Mouse (Mus musculus) heart, adult 11 months (tissue): Measurements from ENCODE around the gene Gpr68.

ENCODE experiments used
- DNase-seq: peaks from one replicate; pipeline ENCODE4 v3.0.0; 2022

The Gpr68 gene

DNA sequence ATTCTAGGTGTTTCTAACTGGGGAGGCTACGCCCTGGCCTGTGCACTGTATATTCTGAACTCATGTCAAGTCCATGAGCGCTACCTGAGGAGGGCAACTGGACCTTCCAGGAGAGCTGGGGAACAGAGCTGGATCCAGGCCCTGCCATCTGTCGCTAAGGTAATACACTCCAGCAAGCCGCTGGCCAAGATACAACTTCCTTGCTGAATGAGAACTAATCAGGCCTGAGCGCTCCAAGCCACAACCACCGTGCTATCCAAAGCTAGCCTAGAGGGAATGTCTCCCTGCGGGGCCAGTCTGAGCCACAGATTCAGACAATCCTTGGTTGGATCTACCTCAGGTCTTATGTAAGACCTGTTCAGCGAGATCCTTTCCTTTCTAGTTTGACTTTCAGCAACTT lies 40.9 kb downstream of the Gpr68 start:
- no peak for DNase-seq

- DNase-seq = no peak
These were observed 42.4 kb downstream of the Gpr68 start for GRCm38 (mm10) chr12:100865509-100866078.

GRCm38 (mm10) chr12:100865072-100865471 lies 42.9 kb downstream of the Gpr68 start:
- DNase-seq = no peak

DNA sequence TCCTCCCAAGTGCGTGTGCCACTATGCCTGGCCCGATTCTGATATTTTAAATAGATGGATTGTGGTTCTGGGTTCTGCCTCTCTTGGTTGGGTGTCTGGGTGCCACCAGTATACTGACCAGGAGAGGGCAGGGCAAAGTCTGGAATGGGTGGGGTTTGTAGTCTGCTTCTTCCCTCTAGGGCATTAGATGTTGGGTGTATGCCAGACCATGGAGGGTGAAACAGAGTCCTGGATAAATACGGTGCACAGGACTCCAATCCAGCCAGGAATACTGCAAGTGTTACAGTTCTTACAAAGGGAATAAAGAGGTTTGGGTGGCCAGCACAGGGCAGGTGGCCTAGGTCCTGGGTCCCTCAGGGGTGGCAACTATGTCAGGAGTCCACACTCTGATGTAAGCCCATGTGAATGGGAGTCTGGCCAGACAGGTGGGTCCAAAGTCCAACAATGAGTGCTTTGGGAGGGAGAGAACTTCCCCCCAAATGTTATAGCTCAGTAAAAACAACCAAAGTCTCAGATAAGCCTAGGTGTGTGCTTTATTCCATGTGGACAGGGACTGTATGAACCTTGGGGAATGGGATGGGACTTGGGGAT lies 45.0 kb downstream of the Gpr68 start:
- no peak for DNase-seq

- DNase-seq = no peak
These were observed 45.7 kb downstream of the Gpr68 start for GRCm38 (mm10) chr12:100862272-100862671.

GRCm38 (mm10) chr12:100857791-100858190 lies 50.2 kb downstream of the Gpr68 start:
- DNase-seq = no peak

DNA sequence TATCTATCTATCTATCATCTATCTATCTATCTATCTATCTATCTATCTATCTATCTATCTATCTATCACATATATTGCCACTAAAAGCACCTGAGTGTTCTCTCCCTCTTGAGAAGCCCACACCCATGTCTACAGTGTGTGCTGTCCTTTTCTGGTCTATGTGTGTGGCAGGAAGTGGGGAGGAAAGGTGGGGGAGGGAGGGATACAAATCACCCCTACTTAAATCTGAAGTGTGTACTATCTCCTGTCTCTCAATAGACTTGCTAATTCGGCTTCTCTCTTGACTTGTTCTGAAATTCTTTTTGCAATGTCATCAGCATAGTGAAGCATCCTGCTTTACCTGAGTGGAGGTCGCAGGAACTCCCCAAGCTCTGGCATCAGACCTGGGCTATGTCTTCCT lies 51.7 kb downstream of the Gpr68 start:
- DNase-seq = no peak

GRCm38 (mm10) chr12:100852370-100852769 lies 55.6 kb downstream of the Gpr68 start:
- DNase-seq = no peak

- peak; percentile 91 for DNase-seq
These were observed 58.4 kb downstream of the Gpr68 start for GRCm38 (mm10) chr12:100849421-100850138.

DNA sequence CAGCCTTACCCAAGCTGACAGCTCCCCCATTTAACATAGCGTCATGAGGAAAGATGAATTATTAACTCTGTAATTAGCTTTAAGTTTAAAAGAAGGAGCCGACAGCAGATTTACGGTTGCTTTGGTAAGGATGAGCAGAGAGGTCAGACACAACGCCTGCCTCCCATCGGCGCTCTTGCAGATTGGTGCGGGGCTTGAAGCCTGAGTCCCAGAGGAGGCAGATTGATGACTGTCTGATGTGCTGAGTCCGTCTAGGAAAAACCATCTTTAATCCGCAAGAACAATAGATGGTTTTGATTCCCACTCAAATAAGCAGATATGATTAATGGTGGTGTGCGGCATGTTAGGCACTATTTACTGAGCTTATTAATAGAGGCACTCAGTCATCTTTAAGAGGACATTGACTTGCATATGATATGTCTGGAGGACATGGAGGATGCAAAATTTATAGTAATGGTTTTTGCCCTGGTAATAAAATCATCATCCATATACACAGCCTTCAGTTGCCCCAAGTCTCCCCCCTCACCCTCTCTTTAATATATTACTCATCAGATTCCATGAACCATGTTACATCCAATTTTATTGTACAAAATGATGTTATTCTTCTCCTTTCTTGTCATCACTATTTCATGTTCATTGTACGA lies 60.4 kb downstream of the Gpr68 start:
- peak; percentile 21 for DNase-seq

DNA sequence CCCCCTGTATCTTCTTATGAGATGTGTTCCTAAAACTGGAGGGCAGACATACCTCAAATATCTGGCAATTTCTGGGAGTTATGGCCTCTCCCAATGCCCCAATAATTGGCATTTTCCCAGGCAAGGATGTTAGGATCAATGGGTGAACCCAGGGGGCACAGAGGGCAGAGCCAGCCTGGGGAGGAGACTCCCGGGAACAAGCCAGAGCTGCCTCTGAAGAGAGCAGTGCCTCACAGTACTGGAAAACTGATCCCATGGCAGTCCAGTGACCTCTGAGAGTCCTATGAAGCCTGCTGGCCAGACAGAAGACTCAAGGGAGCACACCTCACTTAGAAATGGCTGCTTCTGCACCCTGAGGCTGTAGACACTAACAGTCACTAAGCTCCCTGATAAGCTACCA lies 61.4 kb downstream of the Gpr68 start:
- peak; percentile 79 for DNase-seq

DNA sequence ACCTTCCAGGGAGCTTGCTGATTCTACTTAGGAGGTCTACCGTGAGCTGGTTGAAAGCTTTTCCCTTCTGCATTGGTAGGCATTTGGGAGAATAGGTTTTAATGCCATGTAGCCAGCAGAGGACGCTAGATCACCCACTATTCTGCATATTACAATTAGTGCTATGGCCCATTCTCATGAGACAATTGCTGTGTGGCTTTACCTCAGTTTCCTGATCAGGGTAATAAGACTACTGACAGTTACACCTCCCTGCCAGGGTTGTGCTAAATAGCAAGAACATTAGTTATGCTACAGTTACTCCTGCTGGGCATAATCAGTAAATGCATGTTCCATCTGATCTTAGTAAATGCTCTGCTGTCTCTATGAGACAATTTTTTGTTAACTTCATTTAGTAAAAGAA lies 62.2 kb downstream of the Gpr68 start:
- peak; percentile 30 for DNase-seq

DNA sequence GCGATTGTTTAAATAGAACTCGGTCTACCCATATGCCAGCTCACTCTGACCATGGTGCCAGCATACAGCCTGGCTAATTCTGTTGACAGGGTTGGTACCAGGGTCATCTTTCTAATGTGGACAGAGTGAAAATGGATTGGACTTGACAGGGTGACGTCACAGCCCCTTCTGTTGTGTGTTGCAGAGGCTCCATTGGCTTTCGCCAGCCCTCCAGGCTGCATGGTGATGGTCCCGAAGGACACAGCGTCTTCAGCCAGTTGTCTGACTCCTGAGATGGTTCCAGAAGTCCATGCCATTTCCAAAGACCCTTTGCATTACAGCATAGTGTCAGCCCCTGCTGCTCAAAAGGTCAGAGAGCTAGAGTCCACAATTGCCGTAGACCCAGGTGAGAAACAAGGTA lies 63.5 kb downstream of the Gpr68 start:
- DNase-seq = peak; percentile 84

GRCm38 (mm10) chr12:100843171-100843570 lies 64.8 kb downstream of the Gpr68 start:
- DNase-seq = peak; percentile 56

DNA sequence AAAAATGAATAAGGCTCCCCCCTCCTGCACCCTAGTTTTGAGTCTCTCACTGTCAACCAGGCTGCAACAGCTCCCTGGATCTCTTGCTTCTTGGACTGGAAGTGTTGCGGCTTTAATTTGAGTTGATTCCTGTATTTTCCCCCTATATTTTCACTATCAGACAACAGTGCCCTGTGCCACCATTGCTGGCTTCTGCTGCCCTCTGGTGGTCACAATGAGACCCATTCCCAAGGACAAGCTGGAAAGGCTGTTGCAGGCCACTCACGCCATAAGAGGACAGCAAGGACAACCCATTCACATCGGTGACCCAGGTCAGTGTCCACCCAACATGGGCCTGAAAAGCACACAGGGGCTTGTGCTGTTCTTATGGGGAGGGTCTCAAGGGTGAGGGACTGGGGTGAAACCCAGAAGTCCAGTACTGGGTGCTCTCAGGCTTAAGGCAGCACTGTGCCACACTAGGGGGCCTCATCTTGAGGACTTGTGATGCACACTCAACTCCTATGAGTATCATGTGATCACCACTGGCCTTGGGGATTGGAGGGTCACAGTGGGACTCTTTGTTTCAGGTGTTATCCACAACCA lies 66.7 kb downstream of the Gpr68 start:
- peak; percentile 97 for DNase-seq

DNA sequence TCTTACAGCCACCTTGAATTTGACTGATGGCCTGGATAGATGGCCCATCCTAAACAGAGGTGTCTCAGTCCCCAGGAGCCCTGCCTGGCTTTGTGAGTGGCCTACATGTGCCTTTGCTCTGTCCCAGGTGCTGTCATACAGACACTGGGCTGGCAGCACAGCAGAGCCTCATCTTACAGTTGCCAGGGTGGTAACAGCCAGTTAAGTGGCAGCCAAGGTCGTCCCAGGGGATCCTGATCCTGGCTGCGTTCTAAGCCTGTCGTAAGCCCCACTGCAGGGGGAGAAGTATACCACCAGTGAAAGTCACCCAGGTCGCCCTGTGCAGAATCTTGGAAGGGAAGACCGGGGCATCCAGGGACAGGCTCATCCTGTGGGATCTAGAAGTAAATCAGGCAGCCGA lies 68.1 kb downstream of the Gpr68 start:
- peak; percentile 97 for DNase-seq

DNA sequence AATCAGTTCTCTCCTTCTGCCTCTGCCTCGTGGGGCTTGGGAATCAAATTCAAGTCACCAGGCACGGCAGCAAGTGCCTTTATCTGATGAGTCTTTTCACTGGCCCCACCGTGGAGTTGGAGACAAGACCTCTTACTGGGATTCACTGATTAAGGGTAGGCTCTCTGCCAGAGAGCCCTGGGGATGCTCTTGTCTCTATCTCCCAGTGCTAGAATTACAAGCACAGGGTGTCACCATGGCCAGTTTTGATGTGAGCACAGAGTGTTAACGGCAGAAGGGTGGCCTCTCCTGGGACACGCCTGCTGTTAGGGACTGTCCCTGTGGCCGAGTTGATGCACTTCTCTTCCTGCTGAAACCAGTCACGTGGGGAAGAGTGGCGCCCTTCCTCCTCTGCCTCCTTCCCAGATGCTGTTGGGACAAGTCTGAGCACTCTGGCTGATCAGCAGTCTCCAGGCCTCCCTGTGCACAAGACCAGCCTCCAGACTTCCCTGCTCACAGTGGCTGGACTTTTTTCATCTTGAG lies 68.9 kb downstream of the Gpr68 start:
- peak; percentile 96 for DNase-seq

GRCm38 (mm10) chr12:100837208-100837607 lies 70.8 kb downstream of the Gpr68 start:
- peak; percentile 94 for DNase-seq

- peak; percentile 43 for DNase-seq
These were observed 76.2 kb downstream of the Gpr68 start for GRCm38 (mm10) chr12:100831629-100832325.

DNA sequence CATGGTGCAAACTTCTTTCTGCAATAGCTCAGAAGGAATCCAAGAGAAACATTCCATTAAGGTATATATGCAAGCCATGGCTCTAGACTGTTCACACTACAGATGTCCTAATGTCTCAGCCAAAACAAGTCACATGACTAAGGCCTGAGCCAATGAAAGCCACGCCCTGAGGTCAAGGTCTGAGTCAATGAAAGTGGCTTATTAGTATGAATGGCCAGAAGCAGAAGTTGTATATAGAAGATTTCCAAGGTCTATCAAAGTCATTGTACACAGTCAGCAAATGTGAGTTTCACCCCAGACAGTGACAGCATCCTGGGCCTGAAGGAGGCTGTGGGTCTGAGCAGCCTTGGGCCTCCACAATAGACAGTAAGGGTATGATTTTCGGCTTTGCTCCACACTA lies 77.0 kb downstream of the Gpr68 start:
- peak; percentile 84 for DNase-seq
